Mouse (Mus musculus): ENCODE measurements around the gene Tomm40. TPM values are rescaled to one million over a fixed set of nuclear protein-coding genes. Genes with fewer than 3 reads are reported as not detected.
A peak's percentile ranks its signal among the peaks of the same experiment; 100 is the strongest.

Tomm40 gene
- polyA plus RNA-seq, 1 experiment = 46.0 TPM

DNA sequence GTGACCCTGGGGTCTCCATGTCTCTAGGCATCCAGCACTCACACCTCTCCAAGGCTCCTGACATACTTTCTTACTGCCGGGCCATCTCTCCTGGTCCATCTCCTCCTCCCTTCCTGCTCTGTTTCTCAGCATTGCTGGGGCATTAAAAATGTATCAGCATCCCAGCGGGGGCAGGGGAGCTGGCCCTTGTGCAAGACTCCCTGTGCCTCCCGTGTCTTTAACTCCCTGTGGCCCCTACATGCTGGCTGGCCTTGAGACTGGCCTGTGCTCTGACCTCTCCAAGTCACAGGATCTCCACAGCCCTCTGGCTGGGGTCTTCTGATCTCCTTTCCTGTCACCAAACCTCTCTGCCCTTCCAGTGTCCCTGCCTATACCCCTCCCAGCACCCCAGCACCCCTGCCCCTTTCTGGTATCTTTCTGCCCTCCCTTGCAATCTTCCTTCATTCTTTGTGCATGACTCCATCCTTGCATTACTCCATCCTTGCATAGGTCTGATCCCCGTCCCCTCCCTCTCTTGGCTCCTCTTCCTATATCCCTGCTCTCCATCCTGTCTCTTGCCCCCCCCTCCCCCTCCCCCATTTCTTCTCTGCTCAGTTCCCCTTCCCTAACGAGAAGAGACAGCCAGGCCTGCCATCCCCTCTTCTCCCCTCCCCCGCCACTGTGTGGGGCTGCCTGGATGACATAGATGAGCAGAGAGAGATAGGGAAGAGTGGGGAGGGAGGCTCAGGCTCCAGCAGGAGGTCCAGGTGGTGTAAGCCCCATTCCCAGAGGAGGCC, 31.4 kb upstream of the Tomm40 start:
- no peak for DNase-seq
- H3K4me3 ChIP-seq (replicated peaks; ENCODE audit: extremely low read depth, low read depth, low read length) = no peak overlapping the region
- TF ChIP-seq CTCF (IDR thresholded peaks at IDR 0.05; ENCODE audit: insufficient read depth, low read length) (no peak), POLR2A (IDR thresholded peaks at IDR 0.05; ENCODE audit: borderline replicate concordance, extremely low read depth, low read depth, low read length) (no peak)
- H3K4me1 ChIP-seq (ENCODE audit: control insufficient read depth, insufficient read depth, low read length) = peaks cover 15% of the 10 kb centered on the region
- WGBS = 40% methylated on average over 6 of the region's 6 CpGs

GRCm38 (mm10) chr7:19745971-19746370, 30.7 kb upstream of the Tomm40 start:
- TF ChIP-seq CTCF (IDR thresholded peaks at IDR 0.05; ENCODE audit: insufficient read depth, low read length) = no peak
- no peak for TF ChIP-seq POLR2A (IDR thresholded peaks at IDR 0.05; ENCODE audit: borderline replicate concordance, extremely low read depth, low read depth, low read length)
- Histone ChIP-seq H3K4me1 (ENCODE audit: control insufficient read depth, insufficient read depth, low read length) (peaks cover 14% of the 10 kb centered on the region), H3K4me3 (replicated peaks; ENCODE audit: extremely low read depth, low read depth, low read length) (no peak overlapping the region)
- DNase-seq = no peak
- 72% methylated on average over 8 of the region's 10 CpGs for WGBS

- Histone ChIP-seq H3K4me3 (replicated peaks; ENCODE audit: extremely low read depth, low read depth, low read length) (no peak overlapping the region), H3K4me1 (ENCODE audit: control insufficient read depth, insufficient read depth, low read length) (peaks cover 10% of the 10 kb centered on the region)
- TF ChIP-seq POLR2A (IDR thresholded peaks at IDR 0.05; ENCODE audit: borderline replicate concordance, extremely low read depth, low read depth, low read length) = no peak
- TF ChIP-seq CTCF (IDR thresholded peaks at IDR 0.05; ENCODE audit: insufficient read depth, low read length) = no peak
- WGBS = 42% methylated on average over 14 of the region's 14 CpGs
- no peak for DNase-seq
Observed at GRCm38 (mm10) chr7:19744590-19745385, 29.6 kb upstream of the Tomm40 start.

GRCm38 (mm10) chr7:19743791-19744190, 28.6 kb upstream of the Tomm40 start:
- DNase-seq = no peak
- Histone ChIP-seq H3K4me1 (ENCODE audit: control insufficient read depth, insufficient read depth, low read length) (peaks cover 8% of the 10 kb centered on the region), H3K4me3 (replicated peaks; ENCODE audit: extremely low read depth, low read depth, low read length) (no peak overlapping the region)
- no peak for TF ChIP-seq CTCF (IDR thresholded peaks at IDR 0.05; ENCODE audit: insufficient read depth, low read length)
- TF ChIP-seq POLR2A (IDR thresholded peaks at IDR 0.05; ENCODE audit: borderline replicate concordance, extremely low read depth, low read depth, low read length) = no peak
- 72% methylated on average over 6 of the region's 6 CpGs for WGBS

DNA sequence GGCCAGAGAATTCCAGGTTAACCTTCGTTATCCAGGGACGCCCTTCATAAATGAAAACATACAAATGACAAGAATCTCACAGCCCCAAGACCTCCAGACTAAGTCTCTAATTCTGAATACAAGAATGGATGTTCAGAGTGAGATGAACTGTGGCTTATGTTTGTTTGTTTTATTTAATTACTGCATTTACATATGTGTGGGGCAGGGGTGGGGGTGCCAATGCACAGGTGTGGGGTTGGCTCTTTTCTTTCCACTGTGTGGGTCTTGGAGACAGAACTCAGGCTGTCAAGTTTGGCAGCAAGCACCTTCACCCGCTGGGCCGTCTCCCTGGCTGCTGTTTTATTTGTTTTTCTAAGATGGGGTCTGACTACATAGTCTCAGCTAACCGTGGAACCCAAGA, 27.2 kb upstream of the Tomm40 start:
- WGBS = 54% methylated on average over 5 of the region's 5 CpGs
- peaks cover 6% of the 10 kb centered on the region for H3K4me1 ChIP-seq (ENCODE audit: control insufficient read depth, insufficient read depth, low read length)
- TF ChIP-seq CTCF (IDR thresholded peaks at IDR 0.05; ENCODE audit: insufficient read depth, low read length) = no peak

GRCm38 (mm10) chr7:19741329-19742031, 26.2 kb upstream of the Tomm40 start:
- Histone ChIP-seq H3K4me1 (ENCODE audit: control insufficient read depth, insufficient read depth, low read length) (peaks cover 6% of the 10 kb centered on the region), H3K4me3 (replicated peaks; ENCODE audit: extremely low read depth, low read depth, low read length) (no peak overlapping the region)
- WGBS = 27% methylated on average over 8 of the region's 8 CpGs
- no peak for TF ChIP-seq POLR2A (IDR thresholded peaks at IDR 0.05; ENCODE audit: borderline replicate concordance, extremely low read depth, low read depth, low read length)
- TF ChIP-seq CTCF (IDR thresholded peaks at IDR 0.05; ENCODE audit: insufficient read depth, low read length) = no peak
- no peak for DNase-seq

More for the DNA sequence above, 27.2 kb upstream of the Tomm40 start:
- no peak overlapping the region for H3K4me3 ChIP-seq (replicated peaks; ENCODE audit: extremely low read depth, low read depth, low read length)
- DNase-seq = no peak

GRCm38 (mm10) chr7:19740269-19740668, 25.0 kb upstream of the Tomm40 start:
- no peak for TF ChIP-seq POLR2A (IDR thresholded peaks at IDR 0.05; ENCODE audit: borderline replicate concordance, extremely low read depth, low read depth, low read length)
- 0 out of 2 replicates have a peak, but pooled peaks have one; percentile 21 for TF ChIP-seq CTCF (IDR thresholded peaks at IDR 0.05; ENCODE audit: insufficient read depth, low read length)
- 75% methylated on average over 11 of the region's 11 CpGs for WGBS
- no peak for DNase-seq
- H3K4me1 ChIP-seq (ENCODE audit: control insufficient read depth, insufficient read depth, low read length) = peaks cover 6% of the 10 kb centered on the region
- H3K4me3 ChIP-seq (replicated peaks; ENCODE audit: extremely low read depth, low read depth, low read length) = no peak overlapping the region

GRCm38 (mm10) chr7:19738771-19739170, 23.5 kb upstream of the Tomm40 start:
- H3K4me1 ChIP-seq (ENCODE audit: control insufficient read depth, insufficient read depth, low read length) = peaks cover 6% of the 10 kb centered on the region
- WGBS = 83% methylated on average over 3 of the region's 3 CpGs
- no peak overlapping the region for H3K4me3 ChIP-seq (replicated peaks; ENCODE audit: extremely low read depth, low read depth, low read length)
- TF ChIP-seq CTCF (IDR thresholded peaks at IDR 0.05; ENCODE audit: insufficient read depth, low read length) (peak; percentile 44; the same call in 1 of the 2 replicates), POLR2A (IDR thresholded peaks at IDR 0.05; ENCODE audit: borderline replicate concordance, extremely low read depth, low read depth, low read length) (no peak)
- no peak for DNase-seq

DNA sequence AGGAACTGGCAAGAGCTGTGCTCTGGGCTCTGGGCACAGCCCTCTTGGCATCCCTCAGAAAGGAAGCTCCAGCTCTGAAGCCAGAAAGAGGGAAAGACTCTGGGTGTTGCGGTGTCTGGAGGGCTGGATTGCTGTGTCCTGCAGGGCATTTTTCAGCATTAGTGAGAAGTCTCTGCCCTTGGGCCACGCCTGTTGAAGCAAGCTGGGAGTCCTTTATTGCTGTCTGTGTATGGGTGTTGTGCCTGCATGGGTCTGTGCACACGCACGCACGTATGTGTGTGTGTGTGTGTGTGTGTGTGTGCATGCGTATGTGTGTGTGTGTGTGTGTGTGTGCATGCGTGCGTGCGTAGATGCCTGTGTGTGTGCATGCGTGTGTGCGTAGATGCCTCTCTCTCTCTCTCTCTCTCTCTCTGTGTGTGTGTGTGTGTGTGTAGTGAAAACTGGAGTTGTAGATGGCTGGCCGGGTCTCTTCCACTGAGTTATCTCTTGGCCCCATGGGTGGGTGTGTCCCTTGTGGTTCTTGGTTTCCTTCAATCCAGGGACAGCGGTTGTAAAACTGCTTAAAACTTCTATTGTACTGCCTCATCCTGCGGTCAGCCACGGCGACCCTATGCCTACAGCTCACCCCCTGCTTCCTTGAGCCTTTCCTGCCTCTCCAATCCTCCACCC, 21.3 kb upstream of the Tomm40 start:
- Histone ChIP-seq H3K4me3 (replicated peaks; ENCODE audit: extremely low read depth, low read depth, low read length) (no peak overlapping the region), H3K4me1 (ENCODE audit: control insufficient read depth, insufficient read depth, low read length) (peaks cover 3% of the 10 kb centered on the region; the same call in 1 of the 2 replicates)
- WGBS = 65% methylated on average over 16 of the region's 16 CpGs
- no peak for DNase-seq
- TF ChIP-seq CTCF (IDR thresholded peaks at IDR 0.05; ENCODE audit: insufficient read depth, low read length) = no peak
- no peak for TF ChIP-seq POLR2A (IDR thresholded peaks at IDR 0.05; ENCODE audit: borderline replicate concordance, extremely low read depth, low read depth, low read length)

Measured in lung, adult 2 months (tissue).